Mouse (Mus musculus) liver, embryonic 12.5 days (tissue): ENCODE results near the gene Ros1. TPM values are rescaled to one million over a fixed set of nuclear protein-coding genes. Genes with fewer than 3 reads are reported as not detected.

ENCODE experiments used
- ATAC-seq: fragments of 200-750 bp; cut with Nextera tagmentation; 2 replicates; pipeline ENCODE4 v1.8.0; 2017; ENCODE audit warnings: moderate number of reproducible peaks, mild to moderate bottlenecking, moderate library complexity
- H3K27ac ChIP-seq: fragments of 300-500 bp; sonication (generic); 2 replicates; pipeline ENCODE4 v1.5.1; 2016; ENCODE audit warnings: mild to moderate bottlenecking
- H3K27me3 ChIP-seq: fragments of 300-500 bp; sonication (generic); replicated peaks from 2 replicates; pipeline ENCODE4 v1.6.1; 2016; ENCODE audit warnings: mild to moderate bottlenecking, moderate library complexity
- H3K36me3 ChIP-seq: fragments of 300-500 bp; sonication (generic); 2 replicates; pipeline ENCODE4 v1.6.1; 2016; ENCODE audit warnings: mild to moderate bottlenecking, moderate library complexity
- H3K4me1 ChIP-seq: fragments of 300-500 bp; sonication (generic); 2 replicates; pipeline ENCODE4 v1.6.1; 2016
- H3K4me2 ChIP-seq: fragments of 300-500 bp; sonication (generic); 2 replicates; pipeline ENCODE4 v1.6.1; 2016; ENCODE audit warnings: mild to moderate bottlenecking, moderate library complexity
- H3K4me3 ChIP-seq: fragments of 300-500 bp; sonication (generic); 2 replicates; pipeline ENCODE4 v1.5.1; 2016; ENCODE audit warnings: mild to moderate bottlenecking, moderate library complexity
- H3K9ac ChIP-seq: fragments of 300-500 bp; sonication (generic); 2 replicates; pipeline ENCODE4 v1.6.1; 2016; ENCODE audit warnings: mild to moderate bottlenecking, moderate library complexity
- H3K9me3 ChIP-seq: fragments of 300-500 bp; sonication (generic); replicated peaks from 2 replicates; pipeline ENCODE4 v1.6.1; 2016; ENCODE audit warnings: mild to moderate bottlenecking, moderate library complexity
- WGBS: fragments of 180-500 bp; shearing (Covaris S2); methylation state at CpG from one replicate; pipeline ENCODE4 v1.1.7; 2016; ENCODE audit not compliant: insufficient replicate concordance; 5-methylcytosine and 5-hydroxymethylcytosine counted together
- polyA plus RNA-seq: library from polyadenylated mRNA; unstranded; fragments of >200 nt; fragmentation: Nextera tagmentation; extraction: Ambion mirVana; gene quantifications from 2 replicates; pipeline ENCODE4 v1.2.1, GENCODE M21; 2016

Gene Ros1
- polyA plus RNA-seq, result 0.07 and 0.08 TPM in 2 replicates

- Histone ChIP-seq H3K36me3 (no peaks in the 10 kb centered on the region), H3K27ac (no peak within 1 kb of the TSS)
Observed at GRCm38 (mm10) chr10:52194957-52195852, at the start of gene Ros1. Gene Ros1, minus strand, starts transcription at chr10:52195244.

GRCm38 (mm10) chr10:52242680-52243323, 47.8 kb upstream of the Ros1 start:
- H3K4me2 ChIP-seq, result no peak overlapping the region
- 0 out of 2 replicates have a peak, but pooled peaks cover 2% of the 10 kb centered on the region for H3K9me3 ChIP-seq
- no peak overlapping the region for H3K27ac ChIP-seq
- H3K27me3 ChIP-seq, result no peaks in the 10 kb centered on the region
- H3K4me3 ChIP-seq, result no peak overlapping the region
- 56% methylated on average over 7 of the region's 7 CpGs for WGBS
- H3K9ac ChIP-seq, result no peak overlapping the region
- no peaks in the 10 kb centered on the region for H3K4me1 ChIP-seq
- H3K36me3 ChIP-seq, result no peaks in the 10 kb centered on the region
- no peak for ATAC-seq

More at GRCm38 (mm10) chr10:52194957-52195852, at the start of gene Ros1:
- no peaks in the 10 kb centered on the region for H3K27me3 ChIP-seq
- H3K4me2 ChIP-seq, result no peak within 1 kb of the TSS
- H3K4me1 ChIP-seq, result no peaks in the 10 kb centered on the region
- H3K9me3 ChIP-seq, result no peaks in the 10 kb centered on the region
- WGBS, result 61% methylated on average over 7 of the region's 7 CpGs
- no peak within 1 kb of the TSS for H3K4me3 ChIP-seq
- no peak for ATAC-seq
- no peak within 1 kb of the TSS for H3K9ac ChIP-seq

- H3K27ac ChIP-seq, result no peak overlapping the region
- WGBS, result 71% methylated on average over 5 of the region's 5 CpGs
- H3K4me1 ChIP-seq, result no peaks in the 10 kb centered on the region
- no peak overlapping the region for H3K9ac ChIP-seq
- no peaks in the 10 kb centered on the region for H3K27me3 ChIP-seq
- ATAC-seq, result no peak
- no peaks in the 10 kb centered on the region for H3K9me3 ChIP-seq
- H3K4me3 ChIP-seq, result no peak overlapping the region
- H3K4me2 ChIP-seq, result no peak overlapping the region
- H3K36me3 ChIP-seq, result no peaks in the 10 kb centered on the region
Observed at GRCm38 (mm10) chr10:52242015-52242414, 47.0 kb upstream of the Ros1 start.

GRCm38 (mm10) chr10:52235461-52235860, 40.4 kb upstream of the Ros1 start:
- 79% methylated on average over 5 of the region's 5 CpGs for WGBS
- Histone ChIP-seq H3K4me1 (peaks cover 27% of the 10 kb centered on the region), H3K4me3 (0 out of 2 replicates have a peak overlapping the region, but pooled peaks have one; percentile 69), H3K9ac (no peak overlapping the region), H3K27ac (no peak overlapping the region), H3K9me3 (no peaks in the 10 kb centered on the region), H3K4me2 (peak overlapping the region; percentile 97), H3K27me3 (peaks cover 12% of the 10 kb centered on the region), H3K36me3 (no peaks in the 10 kb centered on the region)
- no peak for ATAC-seq

GRCm38 (mm10) chr10:52234654-52234981, 39.6 kb upstream of the Ros1 start:
- H3K9me3 ChIP-seq, result no peaks in the 10 kb centered on the region
- no peaks in the 10 kb centered on the region for H3K36me3 ChIP-seq
- peaks cover 12% of the 10 kb centered on the region for H3K27me3 ChIP-seq
- no peak overlapping the region for H3K27ac ChIP-seq
- ATAC-seq, result no peak
- peaks cover 27% of the 10 kb centered on the region for H3K4me1 ChIP-seq
- peak overlapping the region; percentile 69 for H3K4me3 ChIP-seq
- WGBS, result 25% methylated on average over 7 of the region's 7 CpGs
- peak overlapping the region; percentile 75 for H3K9ac ChIP-seq
- peak overlapping the region; percentile 97 for H3K4me2 ChIP-seq

- WGBS, result under 1% methylated on average over 40 of the region's 40 CpGs
- H3K4me3 ChIP-seq, result peak overlapping the region; percentile 69
- H3K9ac ChIP-seq, result peak overlapping the region; percentile 75
- H3K36me3 ChIP-seq, result no peaks in the 10 kb centered on the region
- no peaks in the 10 kb centered on the region for H3K9me3 ChIP-seq
- H3K4me1 ChIP-seq, result peaks cover 27% of the 10 kb centered on the region
- H3K4me2 ChIP-seq, result peak overlapping the region; percentile 97
- peaks cover 12% of the 10 kb centered on the region for H3K27me3 ChIP-seq
- H3K27ac ChIP-seq, result peak overlapping the region; percentile 56; the same call in 1 of the 2 replicates
- ATAC-seq, result no peak; the same call in none of the 2 replicates
Observed at GRCm38 (mm10) chr10:52233969-52234653, 39.1 kb upstream of the Ros1 start.

- H3K9me3 ChIP-seq, result no peaks in the 10 kb centered on the region
- peak within 1 kb of the TSS; percentile 97 for H3K4me2 ChIP-seq
- ATAC-seq, result peak; percentile 91
- H3K4me1 ChIP-seq, result peaks cover 27% of the 10 kb centered on the region
- WGBS, result under 1% methylated on average over 58 of the region's 60 CpGs
- H3K36me3 ChIP-seq, result no peaks in the 10 kb centered on the region
- H3K27ac ChIP-seq, result peak within 1 kb of the TSS; percentile 56
- peak within 1 kb of the TSS; percentile 75 for H3K9ac ChIP-seq
- H3K27me3 ChIP-seq, result peaks cover 12% of the 10 kb centered on the region
- H3K4me3 ChIP-seq, result peak within 1 kb of the TSS; percentile 69
Observed at GRCm38 (mm10) chr10:52233301-52233968, 38.4 kb upstream of the Ros1 start, which contains the start of gene Dcbld1. Gene Dcbld1, plus strand, starts transcription at chr10:52233619.

- ATAC-seq, result peak; percentile 21; the same call in 1 of the 2 replicates
- H3K4me1 ChIP-seq, result peaks cover 27% of the 10 kb centered on the region
- no peaks in the 10 kb centered on the region for H3K9me3 ChIP-seq
- peaks cover 12% of the 10 kb centered on the region for H3K27me3 ChIP-seq
- 11% methylated on average over 21 of the region's 21 CpGs for WGBS
- no peak overlapping the region; the same call in 1 of the 2 replicates for H3K9ac ChIP-seq
- H3K4me2 ChIP-seq, result peak overlapping the region; percentile 97
- peak overlapping the region; percentile 69 for H3K4me3 ChIP-seq
- H3K36me3 ChIP-seq, result no peaks in the 10 kb centered on the region
- H3K27ac ChIP-seq, result peak overlapping the region; percentile 48
Observed at GRCm38 (mm10) chr10:52232196-52233176, 37.4 kb upstream of the Ros1 start.

- Histone ChIP-seq H3K9ac (no peak overlapping the region), H3K4me1 (no peaks in the 10 kb centered on the region), H3K27ac (no peak overlapping the region), H3K4me2 (no peak overlapping the region), H3K36me3 (no peaks in the 10 kb centered on the region), H3K27me3 (no peaks in the 10 kb centered on the region), H3K9me3 (no peaks in the 10 kb centered on the region), H3K4me3 (no peak overlapping the region)
- WGBS, result 67% methylated on average over 3 of the region's 3 CpGs
- ATAC-seq, result no peak
Observed at GRCm38 (mm10) chr10:52219600-52219999, 24.6 kb upstream of the Ros1 start.

GRCm38 (mm10) chr10:52217564-52217934, 22.5 kb upstream of the Ros1 start:
- Histone ChIP-seq H3K4me2 (no peak overlapping the region), H3K4me3 (no peak overlapping the region), H3K4me1 (no peaks in the 10 kb centered on the region), H3K9ac (no peak overlapping the region), H3K9me3 (no peaks in the 10 kb centered on the region), H3K27me3 (no peaks in the 10 kb centered on the region), H3K36me3 (no peaks in the 10 kb centered on the region), H3K27ac (no peak overlapping the region)
- WGBS, result 41% methylated on average over 7 of the region's 7 CpGs
- no peak for ATAC-seq
